Mouse (Mus musculus): ENCODE results near the gene Gm20878.
"Not testable (repeated sequence)": the region's sequence is repeated elsewhere in the genome, so short reads cannot be mapped to it uniquely, and the experiment has no call there.

Gm20878 gene

GRCm38 (mm10) chr4:41941272-41941671 lies at the start of gene Gm20878:
Gene Gm20878, plus strand, starts transcription at chr4:41941572.
- not testable (repeated sequence) for DNase-seq (ENCODE audit: low spot score)

GRCm38 (mm10) chr4:41903310-41903709 lies 38.1 kb upstream of the Gm20878 start, which contains the start of gene Gm21541:
Gene Gm21541, plus strand, starts transcription at chr4:41903610.
- DNase-seq (ENCODE audit: low spot score): not testable (repeated sequence)

GRCm38 (mm10) chr4:41965758-41966157 lies 24.4 kb downstream of the Gm20878 start, which contains the start of gene Fam205a4:
Gene Fam205a4, plus strand, starts transcription at chr4:41966058.
- DNase-seq (ENCODE audit: low spot score): not testable (repeated sequence)

Data from retina, embryonic 14.5 days (tissue).